Mouse (Mus musculus) ovary, postnatal 36 days (tissue): Measurements from ENCODE around the gene Sik2.

ENCODE experiments used
- DNase-seq: peaks from one replicate; pipeline ENCODE4 v3.0.0; 2022; ENCODE audit warnings: low spot score, mixed read lengths

The Sik2 gene

GRCm38 (mm10) chr9:50918131-50918530, 90.7 kb downstream of the Sik2 start:
- DNase-seq, result no peak

DNA sequence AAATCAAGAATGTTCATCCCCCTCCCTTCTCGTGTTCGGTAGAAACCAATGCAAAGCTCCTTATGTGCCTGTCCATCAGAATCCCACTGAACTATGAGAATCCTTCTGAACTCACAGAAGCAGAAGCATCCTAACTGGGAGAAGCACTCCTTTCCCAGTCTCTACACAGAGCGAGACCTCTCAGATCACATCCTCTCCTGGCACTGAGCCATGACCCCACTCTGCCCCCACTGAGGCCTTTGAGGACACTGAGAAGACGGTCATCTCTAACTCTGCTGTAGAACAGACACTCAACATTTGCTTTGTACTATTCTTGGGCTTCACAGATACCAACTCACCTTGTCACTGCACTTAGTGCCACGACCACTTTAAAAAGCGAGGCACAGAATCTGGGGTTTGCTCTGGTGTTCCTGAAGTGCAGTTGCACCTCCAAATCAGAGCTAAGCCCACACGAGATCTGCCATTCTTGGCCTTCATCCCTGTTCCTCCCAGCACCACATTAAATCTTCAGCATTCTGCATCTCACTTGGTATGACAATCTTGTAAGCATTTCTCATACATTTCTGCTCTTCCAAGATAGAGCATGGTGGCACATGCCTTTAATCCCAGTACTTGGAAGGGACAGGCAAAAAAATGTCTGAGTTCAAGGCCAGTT, 96.9 kb downstream of the Sik2 start:
- DNase-seq, result no peak

GRCm38 (mm10) chr9:50905321-50905720, 103.6 kb downstream of the Sik2 start:
- no peak for DNase-seq

DNA sequence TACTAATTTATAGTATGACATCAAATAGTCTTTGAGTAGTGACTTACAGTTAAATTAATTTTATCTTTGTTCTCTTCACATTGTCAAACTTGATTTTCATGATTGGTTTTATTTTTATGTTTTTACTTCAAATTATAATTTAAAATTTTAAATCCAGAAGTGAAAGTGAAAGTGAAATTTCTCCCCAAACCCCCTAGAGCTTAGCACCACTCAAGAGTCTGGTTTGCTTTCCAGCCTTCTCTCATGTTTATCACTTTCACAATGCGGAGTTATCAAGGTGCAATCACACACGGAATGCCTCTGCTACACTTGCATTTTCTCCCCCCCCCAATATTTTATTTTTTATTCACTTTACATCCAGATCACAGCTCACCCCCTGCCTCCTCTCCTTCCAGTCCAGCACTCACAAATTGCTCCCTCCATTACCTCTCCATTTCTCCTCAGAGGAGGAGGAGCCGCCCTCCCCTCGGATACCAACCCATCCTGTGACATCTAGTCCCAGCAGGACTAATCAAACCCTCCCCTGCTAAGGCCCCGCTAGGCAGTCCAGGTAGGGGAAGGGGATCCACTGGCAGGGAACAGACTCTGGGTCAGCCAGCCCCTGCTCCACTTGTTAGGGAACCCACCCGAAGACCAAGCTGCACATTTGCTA, 104.6 kb downstream of the Sik2 start:
- DNase-seq, result no peak

GRCm38 (mm10) chr9:50900026-50900920, 108.6 kb downstream of the Sik2 start:
- DNase-seq, result no peak

DNA sequence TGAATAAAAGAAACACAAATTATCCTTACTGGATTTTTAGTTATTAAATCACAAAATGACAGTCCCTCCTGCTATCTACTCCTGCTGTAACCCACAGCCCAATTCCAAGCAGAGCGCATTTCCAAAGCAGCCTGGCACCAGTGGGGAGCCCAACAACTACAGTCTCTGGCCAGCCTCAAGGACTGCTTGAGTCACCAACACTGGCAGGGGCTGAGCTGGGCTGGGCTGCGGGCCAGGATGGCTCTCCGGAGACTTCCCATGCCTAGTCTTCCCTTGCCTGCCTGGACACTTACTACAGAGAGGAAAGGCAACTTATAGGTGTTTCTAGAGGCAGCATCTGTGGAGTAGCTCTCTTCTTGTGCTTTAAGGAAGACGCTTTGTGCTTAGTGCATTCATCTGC, 115.2 kb downstream of the Sik2 start:
- DNase-seq, result peak; percentile 79

GRCm38 (mm10) chr9:50890494-50891090, 118.3 kb downstream of the Sik2 start:
- no peak for DNase-seq

GRCm38 (mm10) chr9:50889964-50890363, 118.9 kb downstream of the Sik2 start:
- no peak for DNase-seq

GRCm38 (mm10) chr9:50889211-50889610, 119.7 kb downstream of the Sik2 start:
- no peak for DNase-seq

DNA sequence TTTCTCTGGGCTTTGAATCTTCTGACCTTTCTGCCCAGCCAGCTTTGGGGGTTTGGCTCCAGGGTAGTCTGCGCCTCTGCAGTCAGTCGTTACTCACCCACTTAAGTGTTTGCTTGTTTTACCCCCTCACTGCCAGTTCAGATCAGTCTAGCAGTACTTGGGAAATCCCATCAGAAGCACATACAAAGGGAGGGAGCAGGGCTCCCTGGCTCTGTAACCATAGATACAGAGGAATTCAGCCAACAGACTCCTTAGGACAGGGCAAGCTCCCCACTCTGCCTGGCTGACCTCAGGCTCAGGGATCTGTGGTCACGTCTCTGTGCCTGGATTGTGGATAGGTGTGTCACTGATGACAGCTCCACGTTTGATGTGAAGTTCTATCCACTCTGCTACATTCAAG, 121.5 kb downstream of the Sik2 start:
- DNase-seq, result no peak

DNA sequence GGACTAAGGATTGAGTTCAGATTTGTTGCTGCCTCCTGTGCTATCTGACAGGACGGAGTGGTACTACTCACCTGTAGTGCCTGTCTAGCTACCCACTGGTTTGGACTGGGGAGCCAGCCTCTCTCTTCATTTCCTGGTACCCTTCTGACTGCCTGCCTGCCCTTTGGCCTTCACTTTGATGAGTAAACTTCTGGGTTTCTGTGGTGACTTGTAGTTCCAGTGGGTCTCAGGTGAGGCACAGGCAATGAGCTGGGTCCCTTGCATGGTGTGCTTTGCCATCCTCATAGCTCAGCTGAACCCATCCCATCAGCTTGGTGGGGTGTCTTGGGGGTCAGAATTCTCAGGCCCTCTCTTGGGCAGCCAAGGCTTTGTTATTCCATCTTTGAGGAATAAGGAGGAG, 122.0 kb downstream of the Sik2 start:
- DNase-seq, result no peak

- no peak for DNase-seq
These were observed 123.3 kb downstream of the Sik2 start for GRCm38 (mm10) chr9:50885600-50885987.

GRCm38 (mm10) chr9:50884741-50885599, 123.9 kb downstream of the Sik2 start:
- DNase-seq, result peak; percentile 40

DNA sequence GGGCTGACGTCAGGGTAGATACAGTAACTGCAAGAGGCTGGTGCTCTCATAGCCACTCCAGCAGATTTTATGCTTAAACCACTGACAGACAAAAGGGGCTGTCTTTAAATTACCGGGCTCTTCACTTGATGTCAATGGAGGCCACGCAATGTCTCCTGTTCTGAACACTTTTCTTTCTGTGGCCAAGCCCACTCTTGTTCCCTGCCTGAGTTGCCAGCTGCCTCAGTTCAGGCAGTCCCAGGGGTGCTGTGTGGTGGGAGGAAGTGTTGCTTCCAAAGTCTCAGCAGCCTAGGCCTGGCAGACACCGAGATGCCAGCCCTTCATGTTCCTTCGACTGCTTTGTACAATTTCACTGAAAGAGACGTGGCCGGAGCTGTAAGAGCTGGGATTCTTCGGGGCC, 124.8 kb downstream of the Sik2 start:
- no peak for DNase-seq

GRCm38 (mm10) chr9:50882183-50882582, 126.7 kb downstream of the Sik2 start:
- no peak for DNase-seq

- DNase-seq, result no peak
These were observed 131.4 kb downstream of the Sik2 start for GRCm38 (mm10) chr9:50877431-50877830.

GRCm38 (mm10) chr9:50876287-50876686, 132.6 kb downstream of the Sik2 start:
- peak; percentile 42 for DNase-seq

DNA sequence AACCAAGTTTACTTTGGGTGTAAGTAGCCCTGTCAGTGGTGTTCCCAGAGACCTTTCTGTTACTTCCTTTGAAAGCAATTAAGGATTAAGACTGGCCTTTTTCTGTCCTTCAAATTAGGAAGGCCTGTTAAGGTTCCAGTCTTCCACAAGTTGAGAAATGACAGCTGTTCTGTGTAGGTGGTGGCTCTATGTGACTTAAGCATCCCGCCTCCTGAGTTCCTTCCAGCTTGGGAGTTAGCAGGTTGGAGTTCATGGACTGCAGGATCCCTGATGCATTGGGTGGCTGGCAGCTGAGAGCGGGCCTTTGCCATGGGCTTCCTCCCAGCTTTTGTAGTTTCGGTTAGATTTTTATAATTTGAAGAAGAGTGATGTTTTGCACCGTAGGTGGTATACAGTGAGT, 133.4 kb downstream of the Sik2 start:
- DNase-seq, result no peak

DNA sequence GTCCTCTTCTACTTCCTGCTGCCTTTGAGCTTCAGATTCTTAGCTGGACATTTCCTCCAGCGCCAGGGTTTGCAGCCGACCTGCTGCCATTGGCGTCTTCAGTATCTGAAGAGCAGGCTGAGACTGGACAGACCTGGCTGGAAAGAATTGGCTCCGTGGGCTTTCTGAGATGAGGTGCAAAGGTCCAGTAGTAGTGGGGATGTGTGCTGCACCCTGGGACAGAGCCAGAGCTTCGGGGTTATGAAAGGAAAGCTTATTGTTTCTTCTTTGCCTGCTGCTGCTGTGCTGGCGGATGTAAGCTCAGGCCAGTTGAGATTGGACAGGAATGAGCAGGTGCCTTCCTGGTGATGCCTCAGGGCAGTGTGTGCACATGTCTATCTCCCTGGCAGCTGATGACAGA, 134.8 kb downstream of the Sik2 start:
- no peak for DNase-seq

GRCm38 (mm10) chr9:50873210-50873609, 135.7 kb downstream of the Sik2 start:
- no peak for DNase-seq

DNA sequence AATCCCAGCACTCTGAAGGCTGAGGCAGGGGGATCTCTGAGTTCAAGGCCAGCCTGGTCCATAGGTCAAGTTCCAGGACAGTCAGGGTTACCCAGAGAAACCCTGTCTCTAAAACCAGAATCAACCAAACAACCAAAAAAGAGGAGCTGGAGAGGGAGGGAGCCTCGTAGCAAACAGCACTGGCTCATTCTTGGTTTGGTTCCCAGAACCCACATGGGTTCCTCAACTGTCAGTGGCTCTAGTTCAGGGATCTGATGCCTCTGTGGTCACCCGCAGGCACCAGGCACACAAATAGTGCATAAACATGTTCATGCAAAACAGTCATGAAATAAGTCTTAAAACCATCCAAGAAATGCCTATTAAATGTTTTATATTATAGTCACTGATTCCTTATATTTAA, 140.7 kb downstream of the Sik2 start:
- no peak for DNase-seq

DNA sequence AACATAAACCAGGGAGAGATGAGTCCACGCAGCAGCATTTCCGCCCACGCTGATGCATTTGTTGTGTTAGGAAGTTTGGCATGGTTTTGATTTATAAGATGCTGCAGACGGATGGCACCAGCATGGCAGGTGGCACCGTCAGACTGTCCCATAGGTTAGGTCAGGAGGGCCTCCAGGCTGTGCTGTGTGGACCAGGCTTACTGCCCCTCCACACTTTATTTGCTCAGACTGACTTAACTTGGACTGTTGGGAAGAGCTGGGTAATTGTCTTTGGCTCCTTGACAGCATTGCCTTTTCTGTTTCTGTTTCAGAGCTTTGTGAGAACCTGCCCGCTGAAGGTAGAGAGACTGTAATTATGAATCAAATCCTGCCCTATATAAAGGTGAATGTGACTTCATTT, 141.9 kb downstream of the Sik2 start:
- no peak for DNase-seq
